Mouse (Mus musculus) left cerebral cortex, adult 2 months (tissue): ENCODE data around the gene Tcl1. TPM values are rescaled to one million over a fixed set of nuclear protein-coding genes. Genes with fewer than 3 reads are reported as not detected.
A peak's percentile ranks its signal among the peaks of the same experiment; 100 is the strongest.
"Not testable (repeated sequence)": the region's sequence is repeated elsewhere in the genome, so short reads cannot be mapped to it uniquely, and the experiment has no call there.

Experiments used
- DNase-seq, 2 experiments: peaks; one replicate each; pipeline ENCODE4 v3.0.0; 2021 to 2022; ENCODE audit warnings: low spot score in 2 of 2, mixed read lengths in 1 of 2; ENCODE audit errors: extremely low spot score in 1 of 2
- H3K27ac ChIP-seq: fragments of 200-600 bp; 2 replicates; pipeline ENCODE4 v1.8.1; 2022
- H3K4me3 ChIP-seq: fragments of 200-600 bp; 2 replicates; pipeline ENCODE4 v1.8.1; 2022
- CTCF ChIP-seq: fragments of 200-600 bp; IDR thresholded peaks from 2 replicates; pipeline ENCODE4 v1.8.1; 2022; ENCODE audit warnings: antibody characterized with exemption, mild to moderate bottlenecking, moderate library complexity
- intact Hi-C: fragments of 180-260 bp; cut with DNase I; formaldehyde crosslinking; loops from one replicate; pipeline ENCODE4 v1.15.1; 2025
- total RNA-seq, 2 experiments: library from RNA; stranded (reverse); gene quantifications; 2 replicates each; pipeline ENCODE4 v1.2.3; 2021

Gene Tcl1
- total RNA-seq, 2 experiments from 2014 or later, result not detected

- no peak for DNase-seq
- intact Hi-C loops, result no loop called here
- H3K4me3 ChIP-seq, result no peak overlapping the region
- H3K27ac ChIP-seq, result no peak overlapping the region
- TF ChIP-seq CTCF, result no peak
Observed at GRCm38 (mm10) chr12:105217101-105217760, 5.4 kb downstream of the Tcl1 start.

DNA sequence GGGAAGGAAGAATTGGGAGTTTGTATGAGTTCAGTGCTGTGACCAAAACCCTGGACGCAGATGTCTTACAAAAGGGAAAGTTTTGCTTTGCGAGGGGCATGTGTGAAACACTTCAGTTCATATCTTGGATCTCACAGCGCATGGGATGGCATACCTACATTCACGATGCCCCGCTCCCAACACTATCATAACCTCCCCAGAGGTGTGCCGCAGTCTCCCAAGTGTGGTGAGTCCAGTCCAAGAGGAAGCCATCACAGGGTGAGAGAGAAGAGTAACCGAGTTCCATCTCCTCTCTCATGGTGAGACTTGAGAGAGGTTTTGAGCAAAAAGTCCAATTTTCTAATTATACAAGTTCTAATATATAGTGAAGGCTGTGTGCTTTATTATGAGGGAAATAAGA, 13.4 kb downstream of the Tcl1 start:
- intact Hi-C loops, result no loop called here
- Histone ChIP-seq H3K4me3 (no peak overlapping the region), H3K27ac (no peak overlapping the region)
- no peak for TF ChIP-seq CTCF
- no peak for DNase-seq

GRCm38 (mm10) chr12:105208441-105208840, 14.2 kb downstream of the Tcl1 start:
- intact Hi-C loops, result no loop called here
- Histone ChIP-seq H3K27ac (no peak overlapping the region), H3K4me3 (no peak overlapping the region)
- no peak for TF ChIP-seq CTCF
- DNase-seq, result no peak

DNA sequence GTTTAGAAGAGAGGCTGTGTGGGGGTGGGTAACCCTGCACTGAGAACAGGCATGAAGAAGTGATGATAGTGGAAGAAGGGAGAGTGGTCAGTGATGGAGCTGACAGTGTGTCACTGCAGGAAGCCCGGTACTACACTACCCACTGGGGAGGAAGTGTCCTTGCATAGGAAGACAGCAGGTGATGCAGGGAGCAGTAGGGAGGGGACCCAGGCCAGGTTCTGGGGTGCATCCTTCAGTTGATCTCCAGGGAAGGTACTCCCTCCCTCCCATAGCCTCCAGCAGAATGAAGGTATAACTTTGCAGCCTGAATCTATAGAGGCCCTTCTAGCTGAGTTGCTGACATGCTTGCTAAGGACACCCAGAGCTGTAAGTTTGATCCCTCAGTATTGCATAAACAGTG, 15.5 kb downstream of the Tcl1 start:
- intact Hi-C loops, result no loop called here
- Histone ChIP-seq H3K4me3 (no peak overlapping the region), H3K27ac (no peak overlapping the region)
- no peak for TF ChIP-seq CTCF
- DNase-seq, result no peak

DNA sequence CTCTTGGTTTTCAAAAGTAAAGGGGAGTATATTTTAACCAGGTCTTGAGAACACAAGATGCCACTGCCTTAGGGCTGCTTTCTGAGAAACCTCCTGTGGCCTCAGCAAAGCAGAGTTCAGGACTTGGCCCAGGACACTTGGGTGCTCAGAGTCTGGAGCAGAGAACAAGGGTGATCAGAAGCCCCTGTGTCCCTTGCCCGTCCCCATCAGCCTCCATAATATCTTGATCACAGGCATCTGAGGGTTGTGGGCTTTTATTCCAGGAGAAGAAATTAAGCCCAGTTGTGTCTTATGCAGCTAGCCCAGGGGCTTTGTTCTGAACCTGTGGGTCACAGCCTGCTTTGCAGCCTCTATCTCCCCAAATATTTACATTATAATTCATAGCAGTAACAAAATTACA, 20.9 kb downstream of the Tcl1 start, which contains the start of gene Tcl1b4:
Gene Tcl1b4 (plus strand): TSS at position 301 of the 400 bp plus-strand sequence.
- H3K27ac ChIP-seq, DNase-seq, intact Hi-C loops, H3K4me3 ChIP-seq: not testable (repeated sequence)

DNA sequence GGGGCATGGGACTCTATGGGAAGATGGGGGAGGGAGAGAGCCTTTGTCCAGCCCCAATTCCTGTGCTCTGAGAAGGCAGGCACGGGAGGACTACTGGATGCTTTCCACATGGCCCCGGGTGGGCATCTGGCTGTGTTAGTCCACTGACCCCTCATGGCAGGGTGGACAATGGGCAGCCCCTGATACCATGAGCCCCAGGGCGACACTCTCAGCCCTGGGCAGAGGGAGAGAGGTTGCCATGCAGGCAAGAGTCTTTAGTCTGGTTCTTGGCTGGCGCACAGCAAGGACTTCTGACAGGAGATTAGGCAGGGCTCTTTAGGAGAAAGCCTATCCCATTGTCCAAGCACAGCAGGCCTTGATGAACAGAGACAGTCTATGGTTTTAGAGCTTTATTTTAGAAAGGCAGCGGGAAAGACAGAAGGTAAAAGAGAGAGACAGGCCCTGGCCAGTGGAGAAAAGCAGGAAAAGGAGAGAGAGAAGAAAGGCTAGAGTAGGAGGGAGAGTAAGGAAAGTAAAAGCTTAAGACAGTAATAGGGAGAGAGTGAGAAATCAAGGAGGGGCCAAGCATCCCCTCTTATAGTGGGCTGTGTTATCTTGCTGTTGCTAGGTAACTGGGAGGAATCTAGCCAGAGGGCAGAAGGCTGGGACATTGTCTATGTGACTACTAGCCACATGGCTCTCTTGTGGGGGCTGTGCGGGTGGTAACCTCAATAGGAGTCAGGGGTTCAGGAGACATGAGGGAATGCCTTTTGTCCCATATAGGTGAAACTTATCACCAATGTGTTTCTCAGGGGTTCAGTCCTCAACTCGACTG, 22.7 kb downstream of the Tcl1 start:
- H3K27ac ChIP-seq, intact Hi-C loops, DNase-seq, H3K4me3 ChIP-seq: not testable (repeated sequence)

DNA sequence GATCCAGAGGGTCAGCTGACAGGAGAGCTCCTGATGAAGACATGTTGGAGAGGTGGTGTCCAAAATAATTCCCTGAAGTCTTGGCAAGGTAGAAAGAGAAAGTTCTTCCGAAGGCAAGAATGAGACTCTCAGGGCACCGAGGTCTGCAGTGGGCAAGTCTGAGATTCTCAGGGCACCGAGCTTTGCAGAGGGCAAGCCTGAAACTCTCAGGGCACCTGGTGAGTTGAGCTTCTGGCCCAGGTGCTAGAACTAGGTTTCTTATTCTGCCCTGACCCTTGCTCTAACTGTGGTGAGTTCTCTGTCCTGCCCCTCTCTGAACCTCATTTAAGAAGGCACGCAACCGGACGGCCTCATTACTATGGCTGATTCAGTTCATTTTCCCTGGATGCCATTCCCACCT, 31.9 kb downstream of the Tcl1 start, which contains the start of gene Tcl1b3:
Gene Tcl1b3 (plus strand): TSS at position 301 of the 400 bp plus-strand sequence.
- H3K4me3 ChIP-seq, intact Hi-C loops, DNase-seq, H3K27ac ChIP-seq: not testable (repeated sequence)

DNA sequence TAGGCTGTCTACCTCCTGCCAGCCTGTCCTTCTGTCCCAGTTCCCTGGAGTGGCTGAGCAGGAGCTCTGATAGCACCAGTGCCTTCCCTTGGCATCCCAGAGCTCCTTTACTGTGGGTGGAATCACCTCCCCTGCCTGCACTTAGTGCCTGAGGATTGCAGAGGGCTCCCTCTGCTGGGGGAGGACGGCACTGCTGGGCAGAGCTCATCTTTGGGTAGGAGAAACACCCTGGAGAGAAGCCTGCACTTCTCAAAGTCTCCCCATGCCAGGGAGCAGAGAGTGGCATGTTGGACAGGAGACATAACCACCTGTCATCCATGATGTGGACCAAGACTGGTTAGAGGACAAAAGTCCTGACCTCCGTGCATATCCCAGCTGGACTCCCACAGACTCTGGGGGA, 33.6 kb downstream of the Tcl1 start:
- DNase-seq, H3K27ac ChIP-seq, intact Hi-C loops, H3K4me3 ChIP-seq: not testable (repeated sequence)
- TF ChIP-seq CTCF, result peak; percentile 43

DNA sequence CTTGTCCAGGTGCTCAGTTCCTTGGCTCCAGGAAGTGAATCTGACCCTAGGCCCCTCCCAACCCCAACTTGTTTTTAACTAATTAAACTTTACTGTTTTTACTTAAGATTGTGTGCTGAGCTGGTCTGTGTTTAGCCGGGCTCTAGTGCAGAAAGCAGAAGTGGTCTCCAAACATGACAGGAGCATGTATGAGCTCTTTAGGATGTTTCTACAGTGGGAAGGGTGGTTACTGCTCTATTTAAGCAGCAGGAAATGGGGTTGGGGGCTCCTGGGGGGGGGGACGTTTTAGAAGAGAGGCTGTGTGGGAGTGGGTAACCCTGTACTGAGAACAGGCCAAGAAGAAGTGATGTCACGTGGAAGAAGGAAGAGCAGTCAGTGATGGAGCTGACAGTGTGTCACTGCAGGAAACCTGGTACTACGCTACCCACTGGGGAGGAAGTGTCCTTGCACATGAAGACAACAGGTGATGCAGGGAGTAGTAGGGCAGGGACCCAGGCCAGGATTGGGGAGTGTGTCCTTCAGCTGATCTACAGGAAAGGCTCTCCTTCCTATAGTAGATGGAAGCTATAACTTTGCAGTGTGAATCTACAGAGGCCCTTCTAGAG, 41.5 kb downstream of the Tcl1 start:
- intact Hi-C loops, DNase-seq, H3K27ac ChIP-seq, H3K4me3 ChIP-seq: not testable (repeated sequence)

- H3K4me3 ChIP-seq, DNase-seq, H3K27ac ChIP-seq, intact Hi-C loops: not testable (repeated sequence)
Observed at GRCm38 (mm10) chr12:105176044-105176443, 46.5 kb downstream of the Tcl1 start, which contains the start of gene Tcl1b5. Tcl1b5 (plus strand) TSS chr12:105176344.

- H3K4me3 ChIP-seq, intact Hi-C loops, H3K27ac ChIP-seq: not testable (repeated sequence)
- TF ChIP-seq CTCF, result peak; percentile 41
- peak; percentile 37 to 61 for DNase-seq
Observed at GRCm38 (mm10) chr12:105174318-105174717, 48.3 kb downstream of the Tcl1 start.

DNA sequence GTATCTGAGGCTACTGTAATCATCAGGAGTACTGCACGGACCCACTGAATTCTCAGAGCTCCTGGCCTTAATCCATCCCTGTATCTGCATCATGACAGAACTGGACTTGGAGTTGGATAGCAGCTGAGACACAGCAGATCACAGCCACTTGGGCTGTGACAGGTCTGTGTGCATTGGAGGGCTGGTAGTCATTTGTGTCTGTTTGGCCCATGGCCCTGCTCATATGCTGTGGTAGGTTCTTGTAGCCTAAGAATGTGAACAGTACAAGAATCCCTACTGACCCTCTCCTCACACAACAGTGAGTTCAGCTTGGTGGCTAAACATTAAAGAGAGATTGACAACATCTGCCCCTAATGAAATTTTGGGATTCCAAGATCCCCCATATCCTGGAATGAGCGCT, 49.2 kb downstream of the Tcl1 start:
- TF ChIP-seq CTCF, result no peak

More for the DNA sequence above, 49.2 kb downstream of the Tcl1 start:
- no peak overlapping the region for H3K4me3 ChIP-seq
- no peak for DNase-seq
- no peak overlapping the region for H3K27ac ChIP-seq
- intact Hi-C loops, result no loop called here

Other genes with a start within 250 kb of the Tcl1 start
- 1 to 10 TPM; 1.7 to 1.9 TPM for gene Syne3, start 213.0 kb downstream of the Tcl1 start, total RNA-seq
- gene Glrx5, start 190.1 kb downstream of the Tcl1 start, total RNA-seq, result 10 to 100 TPM; 46.0 to 50.2 TPM
- gene Tcl1b2, start 76.8 kb downstream of the Tcl1 start, total RNA-seq, result not detected
- gene Tcl1b1, start 63.1 kb downstream of the Tcl1 start, total RNA-seq, result not detected
- not detected for gene Tcl1b5, start 46.4 kb downstream of the Tcl1 start, total RNA-seq
- not detected for gene Tcl1b3, start 31.8 kb downstream of the Tcl1 start, total RNA-seq
- gene Tcl1b4, start 20.8 kb downstream of the Tcl1 start, total RNA-seq, result not detected
- gene Tunar, start 111.1 kb upstream of the Tcl1 start, total RNA-seq, result 10 to 100 TPM in 1 of 2 experiments, 1 to 10 TPM in 1; 7.6 to 11.2 TPM
- gene D430019H16Rik, start 231.1 kb upstream of the Tcl1 start, total RNA-seq, result 10 to 100 TPM; 81.5 to 88.0 TPM